Mouse (Mus musculus) intestine, embryonic 15.5 days (tissue): ENCODE measurements around the gene Pde6h. TPM values are rescaled to one million over a fixed set of nuclear protein-coding genes. Genes with fewer than 3 reads are reported as not detected.
"Not testable (repeated sequence)": the region's sequence is repeated elsewhere in the genome, so short reads cannot be mapped to it uniquely, and the experiment has no call there.

Experiments
- ATAC-seq: fragments of 200-750 bp; cut with Nextera tagmentation; 2 replicates; pipeline ENCODE4 v1.8.0; 2017; ENCODE audit warnings: moderate TSS enrichment, moderate library complexity
- H3K27ac ChIP-seq: fragments of 300-500 bp; sonication (generic); 2 replicates; pipeline ENCODE4 v1.5.1; 2015; ENCODE audit warnings: mild to moderate bottlenecking, inconsistent platforms
- H3K27me3 ChIP-seq: fragments of 300-500 bp; sonication (generic); replicated peaks from 2 replicates; pipeline ENCODE4 v1.6.1; 2015; ENCODE audit warnings: inconsistent platforms
- H3K36me3 ChIP-seq: fragments of 300-500 bp; sonication (generic); 2 replicates; pipeline ENCODE4 v1.6.1; 2015; ENCODE audit warnings: inconsistent platforms
- H3K4me1 ChIP-seq: fragments of 300-500 bp; sonication (generic); replicated peaks from 2 replicates; pipeline ENCODE4 v1.6.1; 2015; ENCODE audit warnings: inconsistent platforms
- H3K4me2 ChIP-seq: fragments of 300-500 bp; sonication (generic); replicated peaks from 2 replicates; pipeline ENCODE4 v1.6.1; 2015; ENCODE audit warnings: mild to moderate bottlenecking, inconsistent platforms
- H3K4me3 ChIP-seq: fragments of 300-500 bp; sonication (generic); replicated peaks from 2 replicates; pipeline ENCODE4 v1.5.1; 2015; ENCODE audit warnings: inconsistent platforms
- H3K9ac ChIP-seq: fragments of 300-500 bp; sonication (generic); 2 replicates; pipeline ENCODE4 v1.6.1; 2015; ENCODE audit warnings: inconsistent platforms
- H3K9me3 ChIP-seq: fragments of 300-500 bp; sonication (generic); 2 replicates; pipeline ENCODE4 v1.6.1; 2016; ENCODE audit warnings: inconsistent platforms
- WGBS: fragments of 180-500 bp; shearing (Covaris S2); methylation state at CpG from one replicate; pipeline ENCODE4 v1.1.7; 2015; 5-methylcytosine and 5-hydroxymethylcytosine counted together
- polyA plus RNA-seq: library from polyadenylated mRNA; unstranded; fragments of >200 nt; fragmentation: Nextera tagmentation; extraction: Ambion mirVana; gene quantifications from 2 replicates; pipeline ENCODE4 v1.2.1, GENCODE M21; 2015

The Pde6h gene
- polyA plus RNA-seq, 1 experiment from 2014 or later: not detected

GRCm38 (mm10) chr6:136967466-136967865, 43.8 kb downstream of the Pde6h start:
- Histone ChIP-seq H3K4me2 (no peak overlapping the region), H3K27me3 (no peaks in the 10 kb centered on the region), H3K4me1 (no peaks in the 10 kb centered on the region), H3K9me3 (no peaks in the 10 kb centered on the region), H3K27ac (no peak overlapping the region), H3K36me3 (no peaks in the 10 kb centered on the region), H3K4me3 (no peak overlapping the region), H3K9ac (no peak overlapping the region)
- WGBS: 71% methylated on average over 4 of the region's 4 CpGs
- no peak for ATAC-seq

- not testable (repeated sequence) for H3K9ac ChIP-seq, H3K27ac ChIP-seq, H3K4me2 ChIP-seq, H3K9me3 ChIP-seq, H3K4me3 ChIP-seq, H3K27me3 ChIP-seq, H3K4me1 ChIP-seq, H3K36me3 ChIP-seq
- ATAC-seq: peak; percentile 68; the same call in 1 of the 2 replicates
- WGBS: 29% methylated on average over 4 of the region's 4 CpGs
Observed at GRCm38 (mm10) chr6:136968877-136969276, 45.2 kb downstream of the Pde6h start.

- 81% methylated on average over 23 of the region's 23 CpGs for WGBS
- H3K27me3 ChIP-seq: no peaks in the 10 kb centered on the region
- no peaks in the 10 kb centered on the region for H3K36me3 ChIP-seq
- peaks cover 6% of the 10 kb centered on the region for H3K4me1 ChIP-seq
- H3K9ac ChIP-seq: no peak overlapping the region
- H3K9me3 ChIP-seq: no peaks in the 10 kb centered on the region
- no peak overlapping the region for H3K4me3 ChIP-seq
- ATAC-seq: no peak
- H3K4me2 ChIP-seq: no peak overlapping the region
- no peak overlapping the region for H3K27ac ChIP-seq
Observed at GRCm38 (mm10) chr6:136979274-136980082, 55.8 kb downstream of the Pde6h start.

- WGBS: 25% methylated on average over 3 of the region's 3 CpGs
- Histone ChIP-seq H3K4me3 (no peak overlapping the region), H3K9me3 (no peaks in the 10 kb centered on the region), H3K4me2 (peak overlapping the region; percentile 31; the same call in 1 of the 2 replicates), H3K9ac (no peak overlapping the region), H3K27me3 (no peaks in the 10 kb centered on the region), H3K4me1 (peaks cover 6% of the 10 kb centered on the region), H3K27ac (peak overlapping the region; percentile 32; the same call in 1 of the 2 replicates), H3K36me3 (no peaks in the 10 kb centered on the region)
- ATAC-seq: peak; percentile 79
Observed at GRCm38 (mm10) chr6:136980331-136980746, 56.7 kb downstream of the Pde6h start.

- no peak overlapping the region for H3K4me2 ChIP-seq
- H3K27ac ChIP-seq: no peak overlapping the region
- no peaks in the 10 kb centered on the region for H3K27me3 ChIP-seq
- H3K4me1 ChIP-seq: peaks cover 6% of the 10 kb centered on the region
- no peaks in the 10 kb centered on the region for H3K9me3 ChIP-seq
- H3K36me3 ChIP-seq: no peaks in the 10 kb centered on the region
- H3K9ac ChIP-seq: no peak overlapping the region
- ATAC-seq: no peak
- 74% methylated on average over 6 of the region's 6 CpGs for WGBS
- H3K4me3 ChIP-seq: no peak overlapping the region
Observed at GRCm38 (mm10) chr6:136982581-136982980, 58.9 kb downstream of the Pde6h start.

- H3K27ac ChIP-seq: no peak overlapping the region
- WGBS: 69% methylated on average over 7 of the region's 7 CpGs
- peaks cover 6% of the 10 kb centered on the region for H3K4me1 ChIP-seq
- H3K4me3 ChIP-seq: no peak overlapping the region
- no peaks in the 10 kb centered on the region for H3K36me3 ChIP-seq
- no peak for ATAC-seq
- H3K27me3 ChIP-seq: no peaks in the 10 kb centered on the region
- no peaks in the 10 kb centered on the region for H3K9me3 ChIP-seq
- no peak overlapping the region for H3K9ac ChIP-seq
- no peak overlapping the region for H3K4me2 ChIP-seq
Observed at GRCm38 (mm10) chr6:136983201-136983600, 59.6 kb downstream of the Pde6h start.

- Histone ChIP-seq H3K4me3 (no peak overlapping the region), H3K4me1 (0 out of 2 replicates have a peak, but pooled peaks cover 5% of the 10 kb centered on the region), H3K27ac (no peak overlapping the region), H3K36me3 (no peaks in the 10 kb centered on the region), H3K27me3 (no peaks in the 10 kb centered on the region), H3K9me3 (no peaks in the 10 kb centered on the region), H3K9ac (no peak overlapping the region), H3K4me2 (peak overlapping the region; percentile 27)
- 33% methylated on average over 13 of the region's 13 CpGs for WGBS
- ATAC-seq: no peak
Observed at GRCm38 (mm10) chr6:136986019-136986418, 62.4 kb downstream of the Pde6h start.

- no peak overlapping the region for H3K27ac ChIP-seq
- no peak overlapping the region for H3K4me3 ChIP-seq
- 0 out of 2 replicates have a peak, but pooled peaks cover 5% of the 10 kb centered on the region for H3K4me1 ChIP-seq
- no peak overlapping the region for H3K4me2 ChIP-seq
- no peak for ATAC-seq
- H3K36me3 ChIP-seq: no peaks in the 10 kb centered on the region
- H3K9me3 ChIP-seq: no peaks in the 10 kb centered on the region
- no peak overlapping the region for H3K9ac ChIP-seq
- H3K27me3 ChIP-seq: no peaks in the 10 kb centered on the region
- 57% methylated on average over 11 of the region's 11 CpGs for WGBS
Observed at GRCm38 (mm10) chr6:136986718-136987117, 63.1 kb downstream of the Pde6h start.

- no peak overlapping the region for H3K4me3 ChIP-seq
- no peak for ATAC-seq
- no peak overlapping the region for H3K27ac ChIP-seq
- H3K36me3 ChIP-seq: no peaks in the 10 kb centered on the region
- H3K9ac ChIP-seq: no peak overlapping the region
- no peak overlapping the region for H3K4me2 ChIP-seq
- no peaks in the 10 kb centered on the region for H3K27me3 ChIP-seq
- H3K4me1 ChIP-seq: 0 out of 2 replicates have a peak, but pooled peaks cover 5% of the 10 kb centered on the region
- no peaks in the 10 kb centered on the region for H3K9me3 ChIP-seq
- WGBS: 88% methylated on average over 7 of the region's 7 CpGs
Observed at GRCm38 (mm10) chr6:136988536-136989060, 65.0 kb downstream of the Pde6h start.

GRCm38 (mm10) chr6:136989824-136990497, 66.3 kb downstream of the Pde6h start:
- Histone ChIP-seq H3K27me3 (no peaks in the 10 kb centered on the region), H3K4me1 (0 out of 2 replicates have a peak, but pooled peaks cover 5% of the 10 kb centered on the region), H3K36me3 (no peaks in the 10 kb centered on the region), H3K4me3 (no peak overlapping the region), H3K9ac (no peak overlapping the region), H3K9me3 (no peaks in the 10 kb centered on the region), H3K4me2 (peak overlapping the region; percentile 44), H3K27ac (no peak overlapping the region)
- 26% methylated on average over 11 of the region's 11 CpGs for WGBS
- peak; percentile 57 for ATAC-seq

- Histone ChIP-seq H3K9me3 (no peaks in the 10 kb centered on the region), H3K27ac (no peak overlapping the region; the same call in 1 of the 2 replicates), H3K4me3 (no peak overlapping the region), H3K36me3 (no peaks in the 10 kb centered on the region), H3K4me1 (0 out of 2 replicates have a peak, but pooled peaks cover 5% of the 10 kb centered on the region), H3K9ac (no peak overlapping the region), H3K4me2 (no peak overlapping the region), H3K27me3 (no peaks in the 10 kb centered on the region)
- 21% methylated on average over 8 of the region's 8 CpGs for WGBS
- ATAC-seq: peak; percentile 39; the same call in 1 of the 2 replicates
Observed at GRCm38 (mm10) chr6:136990557-136990956, 66.9 kb downstream of the Pde6h start.

- H3K27ac ChIP-seq: no peak overlapping the region
- 0 out of 2 replicates have a peak, but pooled peaks cover 9% of the 10 kb centered on the region for H3K4me1 ChIP-seq
- ATAC-seq: no peak
- H3K4me2 ChIP-seq: no peak overlapping the region
- H3K9me3 ChIP-seq: no peaks in the 10 kb centered on the region
- 53% methylated on average over 4 of the region's 4 CpGs for WGBS
- no peaks in the 10 kb centered on the region for H3K27me3 ChIP-seq
- H3K36me3 ChIP-seq: no peaks in the 10 kb centered on the region
- no peak overlapping the region for H3K4me3 ChIP-seq
- no peak overlapping the region for H3K9ac ChIP-seq
Observed at GRCm38 (mm10) chr6:136993574-136993973, 69.9 kb downstream of the Pde6h start.
